Mouse (Mus musculus) midbrain, embryonic 16.5 days (tissue): Measurements from ENCODE around the gene Lsm7. TPM values are rescaled to one million over a fixed set of nuclear protein-coding genes. Genes with fewer than 3 reads are reported as not detected.

ENCODE experiments used
- ATAC-seq: fragments of 200-750 bp; cut with Nextera tagmentation; 2 replicates; pipeline ENCODE4 v1.8.0; 2017; ENCODE audit warnings: moderate TSS enrichment
- H3K27ac ChIP-seq: fragments of 300-500 bp; sonication (generic); 2 replicates; pipeline ENCODE4 v1.5.1; 2014; ENCODE audit warnings: mild to moderate bottlenecking, low read length, mixed read lengths
- H3K27me3 ChIP-seq: fragments of 300-500 bp; sonication (generic); 2 replicates; pipeline ENCODE4 v1.6.1; 2014; ENCODE audit warnings: low read depth, low read length, mixed read lengths; ENCODE audit not compliant: control insufficient read depth, insufficient read depth
- H3K36me3 ChIP-seq: fragments of 300-500 bp; sonication (generic); 2 replicates; pipeline ENCODE4 v1.6.1; 2014; ENCODE audit warnings: mild to moderate bottlenecking, low read length, moderate library complexity, mixed read lengths; ENCODE audit not compliant: control insufficient read depth, insufficient read depth
- H3K4me1 ChIP-seq: fragments of 300-500 bp; sonication (generic); 2 replicates; pipeline ENCODE4 v1.6.1; 2014; ENCODE audit warnings: mild to moderate bottlenecking, low read length, mixed read lengths; ENCODE audit not compliant: control insufficient read depth, insufficient read depth
- H3K4me2 ChIP-seq: fragments of 300-500 bp; sonication (generic); 2 replicates; pipeline ENCODE4 v1.6.1; 2014; ENCODE audit warnings: mild to moderate bottlenecking, low read length, mixed read lengths
- H3K4me3 ChIP-seq: fragments of 300-500 bp; sonication (generic); 2 replicates; pipeline ENCODE4 v1.5.1; 2014; ENCODE audit warnings: low read depth, mild to moderate bottlenecking, low read length, moderate library complexity, mixed read lengths
- H3K9ac ChIP-seq: fragments of 300-500 bp; sonication (generic); 2 replicates; pipeline ENCODE4 v1.6.1; 2014; ENCODE audit warnings: low read depth, low read length, mixed read lengths
- H3K9me3 ChIP-seq: fragments of 300-500 bp; sonication (generic); replicated peaks from 2 replicates; pipeline ENCODE4 v1.6.1; 2014; ENCODE audit warnings: mild to moderate bottlenecking, low read length, mixed read lengths; ENCODE audit not compliant: control insufficient read depth, poor library complexity, severe bottlenecking
- WGBS: fragments of 180-500 bp; shearing (Covaris S2); extraction: QIAGEN DNeasy Blood & Tissue Kit; methylation state at CpG from one replicate; pipeline ENCODE4 v1.1.7; 2014; 5-methylcytosine and 5-hydroxymethylcytosine counted together
- polyA plus RNA-seq: library from polyadenylated mRNA; unstranded; fragments of >200 nt; fragmentation: Nextera tagmentation; extraction: Ambion mirVana; gene quantifications from 2 replicates; pipeline ENCODE4 v1.2.1, GENCODE M21; 2015

Lsm7 gene
- polyA plus RNA-seq, 1 experiment from 2014 or later = 202 TPM

DNA sequence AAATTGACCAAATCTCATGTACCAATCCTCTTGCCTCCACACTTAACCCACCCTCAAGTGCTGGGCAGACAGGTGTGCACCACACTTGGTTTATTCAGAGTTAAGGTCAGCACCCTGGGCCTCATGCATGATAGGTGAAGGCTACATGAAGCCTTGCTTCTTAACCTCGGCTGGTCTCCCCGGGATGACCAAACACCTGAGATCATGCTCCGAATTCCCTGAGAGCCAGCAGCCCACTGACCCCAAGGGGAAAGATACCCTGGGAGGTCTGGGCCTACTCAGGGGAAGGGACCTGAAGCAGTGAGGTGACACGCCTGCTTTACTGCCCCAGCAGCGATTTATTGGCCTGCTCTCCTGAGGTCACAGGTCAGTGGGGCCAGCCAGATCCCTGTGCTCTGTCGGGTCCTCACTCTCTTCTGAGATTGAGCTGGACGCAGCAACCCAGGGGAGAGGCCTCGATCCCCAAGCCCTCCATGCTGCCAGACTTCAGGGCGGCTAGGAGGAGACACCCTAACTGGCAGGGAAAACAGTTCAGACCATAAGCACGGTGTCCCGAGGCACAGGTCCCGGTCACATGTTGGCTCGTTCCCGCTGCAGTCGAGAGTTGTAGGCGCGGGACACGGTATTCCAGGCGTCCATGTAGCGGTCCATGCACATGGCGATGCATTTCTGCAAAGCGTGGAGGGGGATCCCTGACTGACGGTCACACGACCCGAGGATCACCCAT, 44.7 kb upstream of the Lsm7 start:
- Histone ChIP-seq H3K4me1 (peaks cover 10% of the 10 kb centered on the region), H3K9ac (peak overlapping the region; percentile 77), H3K36me3 (peaks cover 26% of the 10 kb centered on the region), H3K9me3 (no peaks in the 10 kb centered on the region), H3K4me3 (peak overlapping the region; percentile 81), H3K4me2 (peak overlapping the region; percentile 96), H3K27ac (peak overlapping the region; percentile 92), H3K27me3 (no peaks in the 10 kb centered on the region)
- no peak for ATAC-seq
- 16% methylated on average over 25 of the region's 25 CpGs for WGBS

- WGBS = 91% methylated on average over 8 of the region's 8 CpGs
- ATAC-seq = no peak
- no peak overlapping the region for H3K4me3 ChIP-seq
- no peak overlapping the region for H3K27ac ChIP-seq
- peaks cover 19% of the 10 kb centered on the region for H3K36me3 ChIP-seq
- H3K27me3 ChIP-seq = no peaks in the 10 kb centered on the region
- H3K4me2 ChIP-seq = peak overlapping the region; percentile 96
- H3K9ac ChIP-seq = no peak overlapping the region
- no peaks in the 10 kb centered on the region for H3K9me3 ChIP-seq
- H3K4me1 ChIP-seq = peaks cover 10% of the 10 kb centered on the region
Observed at GRCm38 (mm10) chr10:80899074-80899473, 44.1 kb upstream of the Lsm7 start.

DNA sequence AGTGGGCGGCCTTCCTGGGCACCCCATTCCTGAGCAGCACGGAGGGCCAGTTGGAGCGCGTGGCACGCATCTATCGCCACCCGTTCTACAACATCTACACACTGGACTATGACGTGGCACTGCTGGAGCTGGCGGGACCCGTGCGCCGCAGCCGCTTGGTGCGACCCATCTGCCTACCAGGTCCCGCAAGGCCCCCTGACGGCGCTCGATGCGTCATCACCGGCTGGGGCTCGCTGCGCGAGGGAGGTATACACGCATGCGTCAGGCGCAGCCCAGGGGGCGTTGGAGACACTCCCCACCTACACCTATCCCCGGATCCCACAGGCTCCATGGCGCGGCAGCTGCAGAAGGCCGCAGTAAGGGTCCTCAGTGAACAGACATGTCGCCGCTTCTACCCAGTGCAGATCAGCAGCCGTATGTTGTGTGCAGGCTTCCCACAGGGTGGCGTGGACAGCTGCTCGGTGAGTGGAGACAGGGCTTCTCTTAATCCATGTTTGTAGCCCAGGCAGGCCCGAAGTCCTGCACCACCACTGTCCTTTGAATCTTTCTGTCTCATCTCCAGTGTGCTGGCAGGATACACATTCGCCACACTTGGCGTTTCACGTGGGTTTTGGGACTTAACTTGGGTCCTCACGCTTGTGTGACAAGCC, 43.0 kb upstream of the Lsm7 start:
- Histone ChIP-seq H3K9me3 (no peaks in the 10 kb centered on the region), H3K4me2 (no peak overlapping the region), H3K27ac (no peak overlapping the region), H3K27me3 (no peaks in the 10 kb centered on the region), H3K4me1 (peaks cover 10% of the 10 kb centered on the region), H3K36me3 (peaks cover 9% of the 10 kb centered on the region), H3K9ac (no peak overlapping the region), H3K4me3 (no peak overlapping the region)
- no peak for ATAC-seq
- WGBS = 34% methylated on average over 39 of the region's 41 CpGs

GRCm38 (mm10) chr10:80896581-80897485, 41.8 kb upstream of the Lsm7 start:
- H3K4me1 ChIP-seq = peaks cover 10% of the 10 kb centered on the region
- H3K27ac ChIP-seq = no peak overlapping the region
- no peak for ATAC-seq
- no peaks in the 10 kb centered on the region for H3K27me3 ChIP-seq
- H3K4me2 ChIP-seq = no peak overlapping the region
- peaks cover 3% of the 10 kb centered on the region; the same call in 1 of the 2 replicates for H3K36me3 ChIP-seq
- 66% methylated on average over 21 of the region's 24 CpGs for WGBS
- no peaks in the 10 kb centered on the region for H3K9me3 ChIP-seq
- H3K9ac ChIP-seq = no peak overlapping the region
- no peak overlapping the region for H3K4me3 ChIP-seq

GRCm38 (mm10) chr10:80895697-80896096, 40.7 kb upstream of the Lsm7 start:
- Histone ChIP-seq H3K4me1 (peaks cover 10% of the 10 kb centered on the region), H3K9me3 (no peaks in the 10 kb centered on the region), H3K4me2 (no peak overlapping the region), H3K4me3 (no peak overlapping the region), H3K27ac (no peak overlapping the region), H3K36me3 (peaks cover 3% of the 10 kb centered on the region; the same call in 1 of the 2 replicates), H3K27me3 (no peaks in the 10 kb centered on the region), H3K9ac (no peak overlapping the region)
- 84% methylated on average over 6 of the region's 6 CpGs for WGBS
- ATAC-seq = no peak

DNA sequence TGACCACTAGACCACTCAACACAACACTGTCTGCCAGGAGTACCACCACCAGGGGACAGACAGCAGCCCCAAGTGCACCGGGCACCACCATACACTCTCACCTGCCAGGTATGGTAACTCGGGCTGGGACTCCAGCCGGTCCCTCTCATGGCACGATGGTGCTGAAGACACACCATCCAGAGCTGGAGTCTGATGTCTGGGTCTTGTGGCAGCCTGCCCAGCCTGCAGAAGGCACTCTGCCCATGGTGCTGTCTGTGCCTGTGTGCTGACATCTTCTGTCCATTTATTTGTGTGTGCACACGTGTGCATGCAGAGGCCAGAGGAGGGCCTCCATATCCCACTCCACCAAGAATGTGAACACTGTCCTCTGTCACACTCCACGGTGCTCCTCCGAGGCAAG, 40.1 kb upstream of the Lsm7 start:
- H3K9ac ChIP-seq = no peak overlapping the region
- WGBS = 93% methylated on average over 7 of the region's 7 CpGs
- H3K36me3 ChIP-seq = peaks cover 3% of the 10 kb centered on the region; the same call in 1 of the 2 replicates
- H3K27me3 ChIP-seq = no peaks in the 10 kb centered on the region
- no peaks in the 10 kb centered on the region for H3K9me3 ChIP-seq
- H3K27ac ChIP-seq = no peak overlapping the region
- no peak for ATAC-seq
- H3K4me3 ChIP-seq = no peak overlapping the region
- H3K4me2 ChIP-seq = no peak overlapping the region
- peaks cover 10% of the 10 kb centered on the region for H3K4me1 ChIP-seq

- ATAC-seq = no peak
- Histone ChIP-seq H3K9me3 (no peaks in the 10 kb centered on the region), H3K27ac (no peak overlapping the region), H3K9ac (no peak overlapping the region), H3K36me3 (no peaks in the 10 kb centered on the region), H3K4me1 (no peaks in the 10 kb centered on the region), H3K4me2 (no peak overlapping the region), H3K4me3 (no peak overlapping the region), H3K27me3 (peaks cover 5% of the 10 kb centered on the region)
- 73% methylated on average over 11 of the region's 11 CpGs for WGBS
Observed at GRCm38 (mm10) chr10:80887181-80887580, 32.2 kb upstream of the Lsm7 start.

- Histone ChIP-seq H3K9ac (no peak overlapping the region), H3K4me3 (no peak overlapping the region), H3K36me3 (no peaks in the 10 kb centered on the region), H3K9me3 (no peaks in the 10 kb centered on the region), H3K4me2 (no peak overlapping the region), H3K27me3 (no peaks in the 10 kb centered on the region; the same call in 1 of the 2 replicates), H3K27ac (no peak overlapping the region), H3K4me1 (no peaks in the 10 kb centered on the region)
- ATAC-seq = no peak
- whole genome bisulfite sequencing = 28% methylated on average over 10 of the region's 10 CpGs
Observed at GRCm38 (mm10) chr10:80881301-80881700, 26.3 kb upstream of the Lsm7 start.
